ENCODE assay signal across 26 mouse cellular contexts in the genomic region with DNA sequence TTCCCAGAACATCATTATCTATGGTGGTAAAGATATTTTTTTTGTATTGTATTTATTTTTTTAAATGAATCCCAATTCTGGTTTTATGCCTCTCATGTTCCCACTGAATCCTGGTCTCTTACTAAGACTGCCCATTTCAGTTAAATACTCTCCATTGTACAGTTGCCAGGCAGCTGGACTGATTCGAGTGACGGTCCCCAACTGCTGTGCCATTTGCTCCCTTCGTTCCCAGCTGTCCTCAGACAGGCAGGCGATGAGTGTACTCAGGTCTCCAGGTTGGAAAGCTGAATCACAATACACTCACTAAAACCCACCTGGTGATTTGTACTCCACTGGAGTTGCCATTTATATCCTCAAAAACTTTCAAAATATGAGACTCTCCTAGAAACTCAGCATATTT. TPM values are rescaled to one million over a fixed set of nuclear protein-coding genes. Genes with fewer than 3 reads are reported as not detected.
"Had no signal": no experiment of that assay in that cellular context is flagged by ENCODE, and none has a peak within 500 bp of the region (broad histone marks: within the 10 kb centered on the region; RNA-seq: fewer than 3 reads in every experiment).

No protein-coding gene starts in this region.

- H3K27ac ChIP-seq: heart, adult 2 months; heart, embryonic 13.5 days; heart, embryonic 15.5 days; hindbrain, embryonic 10.5 days; hindbrain, embryonic 12.5 days; hindbrain, embryonic 14.5 days; intestine, embryonic 15.5 days; layer of hippocampus, adult 2 months; left cerebral cortex, adult 2 months; limb, embryonic 13.5 days; liver, embryonic 13.5 days; liver, embryonic 15.5 days had no signal

- H3K36me3 ChIP-seq: heart, embryonic 13.5 days; heart, embryonic 15.5 days; hindbrain, embryonic 10.5 days; hindbrain, embryonic 12.5 days; intestine, embryonic 15.5 days; limb, embryonic 13.5 days; liver, embryonic 13.5 days; liver, embryonic 15.5 days had no signal

- H3K4me3 ChIP-seq: heart, adult 2 months; heart, embryonic 13.5 days; heart, embryonic 15.5 days; hindbrain, embryonic 10.5 days; hindbrain, embryonic 12.5 days; intestine, embryonic 15.5 days; layer of hippocampus, adult 2 months; left cerebral cortex, adult 2 months; limb, embryonic 13.5 days; liver, embryonic 13.5 days; liver, embryonic 15.5 days had no signal

- H3K9ac ChIP-seq: heart, embryonic 13.5 days; heart, embryonic 15.5 days; hindbrain, embryonic 12.5 days; hindbrain, embryonic 14.5 days; intestine, embryonic 15.5 days; limb, embryonic 13.5 days; liver, embryonic 13.5 days; liver, embryonic 15.5 days had no signal

- ATAC-seq: hindbrain, embryonic 16.5 days; inflammation-experienced regulatory T-cells, adult 6 months; intestine, embryonic 15.5 days; intestine, postnatal 0 days had no signal

- DNase-seq: gastrocnemius, postnatal 14 days; heart, adult 2 months; heart, postnatal 14 days; heart, postnatal 36 days; kidney, adult 18-20 months; kidney, adult 8-10 months; kidney, postnatal 10 days; kidney, postnatal 25 days; kidney, postnatal 4 days; liver; liver, embryonic 13.5 days had no signal

- H3K4me2 ChIP-seq: heart, embryonic 11.5 days; heart, embryonic 13.5 days; heart, embryonic 15.5 days; hindbrain, embryonic 12.5 days; hindbrain, embryonic 14.5 days; intestine, embryonic 15.5 days; limb, embryonic 13.5 days; liver, embryonic 11.5 days; liver, embryonic 13.5 days; liver, embryonic 15.5 days had no signal

- H3K27me3 ChIP-seq: heart, embryonic 13.5 days; heart, embryonic 15.5 days; hindbrain, embryonic 12.5 days; intestine, embryonic 15.5 days; limb, embryonic 13.5 days; liver, embryonic 13.5 days; liver, embryonic 15.5 days had no signal

- H3K4me1 ChIP-seq: heart, embryonic 15.5 days; hindbrain, embryonic 10.5 days; hindbrain, embryonic 12.5 days; intestine, embryonic 15.5 days; limb, embryonic 13.5 days; liver, embryonic 13.5 days; liver, embryonic 15.5 days had no signal

- H3K9me3 ChIP-seq: heart, embryonic 13.5 days; heart, embryonic 15.5 days; hindbrain, embryonic 10.5 days; hindbrain, embryonic 12.5 days; intestine, embryonic 15.5 days; limb, embryonic 13.5 days; liver, embryonic 13.5 days; liver, embryonic 15.5 days had no signal

RNA-seq across cellular contexts. Expression of gene Fzd4, which starts 38.1 kb away (rescaled TPM):
- polyA plus RNA-seq: inflammation-experienced regulatory T-cells, adult 6 months had no signal
